Mouse (Mus musculus) lung, embryonic 16.5 days (tissue): ENCODE results near the gene Adig. TPM values are rescaled to one million over a fixed set of nuclear protein-coding genes. Genes with fewer than 3 reads are reported as not detected.

ENCODE experiments used
- ATAC-seq: fragments of 200-750 bp; cut with Nextera tagmentation; 2 replicates; pipeline ENCODE4 v1.8.0; 2017; ENCODE audit warnings: low read depth, mild to moderate bottlenecking, moderate library complexity
- H3K27ac ChIP-seq: fragments of 300-500 bp; sonication (generic); 2 replicates; pipeline ENCODE4 v1.5.1; 2014; ENCODE audit warnings: mild to moderate bottlenecking, control low read depth, low read length
- H3K27me3 ChIP-seq: fragments of 300-500 bp; sonication (generic); 2 replicates; pipeline ENCODE4 v1.6.1; 2014; ENCODE audit warnings: low read depth, low read length, mixed read lengths; ENCODE audit not compliant: control insufficient read depth, insufficient read depth
- H3K36me3 ChIP-seq: fragments of 300-500 bp; sonication (generic); 2 replicates; pipeline ENCODE4 v1.6.1; 2014; ENCODE audit warnings: low read length; ENCODE audit not compliant: control insufficient read depth, insufficient read depth
- H3K4me1 ChIP-seq: fragments of 300-500 bp; sonication (generic); replicated peaks from 2 replicates; pipeline ENCODE4 v1.6.1; 2014; ENCODE audit warnings: low read length, mixed read lengths; ENCODE audit not compliant: control insufficient read depth, insufficient read depth
- H3K4me2 ChIP-seq: fragments of 300-500 bp; sonication (generic); 2 replicates; pipeline ENCODE4 v1.6.1; 2014; ENCODE audit warnings: low read depth, low read length, control low read depth
- H3K4me3 ChIP-seq: fragments of 300-500 bp; sonication (generic); 2 replicates; pipeline ENCODE4 v1.5.1; 2014; ENCODE audit warnings: mild to moderate bottlenecking, low read length, control low read depth
- H3K9ac ChIP-seq: fragments of 300-500 bp; sonication (generic); 2 replicates; pipeline ENCODE4 v1.6.1; 2014; ENCODE audit warnings: low read length, control low read depth
- H3K9me3 ChIP-seq: fragments of 300-500 bp; sonication (generic); 2 replicates; pipeline ENCODE4 v1.6.1; 2016; ENCODE audit warnings: low read length; ENCODE audit not compliant: control insufficient read depth
- WGBS: fragments of 180-500 bp; shearing (Covaris S2); extraction: QIAGEN DNeasy Blood & Tissue Kit; methylation state at CpG from one replicate; pipeline ENCODE4 v1.1.7; 2014; 5-methylcytosine and 5-hydroxymethylcytosine counted together
- polyA plus RNA-seq: library from polyadenylated mRNA; unstranded; fragments of >200 nt; fragmentation: Nextera tagmentation; extraction: Ambion mirVana; gene quantifications from 2 replicates; pipeline ENCODE4 v1.2.1, GENCODE M21; 2015

Gene Adig
- polyA plus RNA-seq, 1 experiment from 2014 or later, result not detected

DNA sequence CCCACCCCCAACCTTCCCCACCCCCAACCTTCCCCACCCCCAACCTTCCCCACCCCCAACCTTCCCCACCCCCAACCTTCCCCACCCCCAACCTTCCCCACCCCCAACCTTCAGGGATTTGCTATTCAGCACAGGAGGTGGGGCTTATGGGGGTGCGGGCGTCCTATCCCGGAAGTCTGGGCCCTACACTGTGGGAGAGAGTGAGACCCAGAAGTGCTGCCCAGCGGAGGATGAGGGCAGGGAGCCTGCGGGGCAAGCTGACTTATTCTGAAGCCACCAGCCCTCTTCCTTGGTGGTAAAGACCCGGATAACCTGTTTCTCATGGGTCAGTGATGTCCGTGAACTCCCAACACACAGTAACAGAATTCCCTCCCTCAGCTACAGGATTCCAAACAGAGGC is 52.8 kb downstream of the Adig start:
- WGBS, result 4% methylated on average over 7 of the region's 7 CpGs
- H3K36me3 ChIP-seq, result no peaks in the 10 kb centered on the region
- peaks cover 21% of the 10 kb centered on the region for H3K27me3 ChIP-seq
- no peak for ATAC-seq
- no peak overlapping the region for H3K4me2 ChIP-seq
- H3K9me3 ChIP-seq, result no peaks in the 10 kb centered on the region
- no peak overlapping the region for H3K9ac ChIP-seq
- H3K4me1 ChIP-seq, result peaks cover 3% of the 10 kb centered on the region; the same call in 1 of the 2 replicates
- H3K27ac ChIP-seq, result no peak overlapping the region
- no peak overlapping the region for H3K4me3 ChIP-seq

- Histone ChIP-seq H3K4me2 (peak overlapping the region; percentile 38), H3K36me3 (no peaks in the 10 kb centered on the region), H3K9ac (no peak overlapping the region), H3K4me1 (peaks cover 3% of the 10 kb centered on the region; the same call in 1 of the 2 replicates), H3K27me3 (peaks cover 21% of the 10 kb centered on the region), H3K27ac (no peak overlapping the region), H3K4me3 (0 out of 2 replicates have a peak overlapping the region, but pooled peaks have one; percentile 15), H3K9me3 (no peaks in the 10 kb centered on the region)
- 2% methylated on average over 8 of the region's 8 CpGs for WGBS
- no peak for ATAC-seq
Measured at GRCm38 (mm10) chr2:158555812-158556211, 53.4 kb downstream of the Adig start.

DNA sequence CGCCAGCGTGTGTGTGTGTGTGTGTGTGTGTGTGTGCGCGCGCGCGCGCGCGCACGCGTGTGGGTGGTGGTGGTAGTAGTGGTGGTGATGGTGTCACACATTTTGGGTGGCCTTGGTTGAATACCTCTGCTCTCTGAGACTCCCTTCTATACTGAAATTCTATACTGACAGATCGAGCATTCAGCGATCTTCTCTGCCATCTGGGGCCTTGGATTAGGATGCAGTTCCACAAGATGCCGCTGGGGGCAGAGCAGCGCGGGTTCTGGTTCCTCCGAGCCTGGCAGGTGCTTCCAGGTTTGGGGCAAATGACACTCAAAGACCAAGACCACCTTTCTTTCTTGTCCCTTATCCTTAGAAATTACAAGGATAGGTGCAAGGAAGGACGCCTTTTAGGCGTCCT is 53.8 kb downstream of the Adig start:
- Histone ChIP-seq H3K9ac (no peak overlapping the region), H3K36me3 (no peaks in the 10 kb centered on the region), H3K4me1 (peaks cover 3% of the 10 kb centered on the region; the same call in 1 of the 2 replicates), H3K27me3 (peaks cover 21% of the 10 kb centered on the region), H3K4me3 (0 out of 2 replicates have a peak overlapping the region, but pooled peaks have one; percentile 15), H3K27ac (no peak overlapping the region), H3K4me2 (peak overlapping the region; percentile 38), H3K9me3 (no peaks in the 10 kb centered on the region)
- ATAC-seq, result no peak; the same call in 1 of the 2 replicates
- 1% methylated on average over 20 of the region's 20 CpGs for WGBS

- WGBS, result 9% methylated on average over 5 of the region's 5 CpGs
- Histone ChIP-seq H3K9me3 (no peaks in the 10 kb centered on the region), H3K4me3 (no peak overlapping the region), H3K4me1 (peaks cover 3% of the 10 kb centered on the region; the same call in 1 of the 2 replicates), H3K36me3 (no peaks in the 10 kb centered on the region), H3K27ac (no peak overlapping the region), H3K27me3 (peaks cover 21% of the 10 kb centered on the region), H3K4me2 (no peak overlapping the region), H3K9ac (no peak overlapping the region)
- no peak for ATAC-seq
Measured at GRCm38 (mm10) chr2:158556750-158557149, 54.3 kb downstream of the Adig start.

Other genes starting within 250 kb of the Adig start
- not detected in 2 replicates for gene Bpi, start 244.5 kb upstream of the Adig start, polyA plus RNA-seq
- gene Lbp, start 196.1 kb upstream of the Adig start, polyA plus RNA-seq, result 15.0 and 19.1 TPM in 2 replicates
- 1.9 and 5.3 TPM in 2 replicates for gene Snhg11, start 127.0 kb upstream of the Adig start, polyA plus RNA-seq
- 13.6 and 15.2 TPM in 2 replicates for gene Ralgapb, start 92.8 kb upstream of the Adig start, polyA plus RNA-seq
- gene Arhgap40, start 10.2 kb downstream of the Adig start, polyA plus RNA-seq, result not detected in 2 replicates
- not detected in 2 replicates for gene Slc32a1, start 108.2 kb downstream of the Adig start, polyA plus RNA-seq
- gene Actr5, start 122.3 kb downstream of the Adig start, polyA plus RNA-seq, result 4.9 and 7.2 TPM in 2 replicates
- gene Ppp1r16b, start 162.8 kb downstream of the Adig start, polyA plus RNA-seq, result 22.5 and 24.4 TPM in 2 replicates